Mouse (Mus musculus) small intestine, adult 2 months (tissue): ENCODE data around the gene Borcs5.

ENCODE experiments used
- CTCF ChIP-seq: fragments of 200-500 bp; IDR thresholded peaks from 2 replicates; pipeline ENCODE4 v1.5.1; 2012; ENCODE audit warnings: low read depth, mild to moderate bottlenecking, control low read depth, inconsistent platforms, low read length, moderate library complexity, mixed read lengths; ENCODE audit not compliant: insufficient replicate concordance, insufficient read length; ENCODE audit errors: extremely low read depth
- POLR2A ChIP-seq: fragments of 200-500 bp; IDR thresholded peaks from 2 replicates; pipeline ENCODE4 v1.6.1; 2012; ENCODE audit warnings: low read depth, mild to moderate bottlenecking, control low read depth, inconsistent platforms, low read length, moderate library complexity

DNA sequence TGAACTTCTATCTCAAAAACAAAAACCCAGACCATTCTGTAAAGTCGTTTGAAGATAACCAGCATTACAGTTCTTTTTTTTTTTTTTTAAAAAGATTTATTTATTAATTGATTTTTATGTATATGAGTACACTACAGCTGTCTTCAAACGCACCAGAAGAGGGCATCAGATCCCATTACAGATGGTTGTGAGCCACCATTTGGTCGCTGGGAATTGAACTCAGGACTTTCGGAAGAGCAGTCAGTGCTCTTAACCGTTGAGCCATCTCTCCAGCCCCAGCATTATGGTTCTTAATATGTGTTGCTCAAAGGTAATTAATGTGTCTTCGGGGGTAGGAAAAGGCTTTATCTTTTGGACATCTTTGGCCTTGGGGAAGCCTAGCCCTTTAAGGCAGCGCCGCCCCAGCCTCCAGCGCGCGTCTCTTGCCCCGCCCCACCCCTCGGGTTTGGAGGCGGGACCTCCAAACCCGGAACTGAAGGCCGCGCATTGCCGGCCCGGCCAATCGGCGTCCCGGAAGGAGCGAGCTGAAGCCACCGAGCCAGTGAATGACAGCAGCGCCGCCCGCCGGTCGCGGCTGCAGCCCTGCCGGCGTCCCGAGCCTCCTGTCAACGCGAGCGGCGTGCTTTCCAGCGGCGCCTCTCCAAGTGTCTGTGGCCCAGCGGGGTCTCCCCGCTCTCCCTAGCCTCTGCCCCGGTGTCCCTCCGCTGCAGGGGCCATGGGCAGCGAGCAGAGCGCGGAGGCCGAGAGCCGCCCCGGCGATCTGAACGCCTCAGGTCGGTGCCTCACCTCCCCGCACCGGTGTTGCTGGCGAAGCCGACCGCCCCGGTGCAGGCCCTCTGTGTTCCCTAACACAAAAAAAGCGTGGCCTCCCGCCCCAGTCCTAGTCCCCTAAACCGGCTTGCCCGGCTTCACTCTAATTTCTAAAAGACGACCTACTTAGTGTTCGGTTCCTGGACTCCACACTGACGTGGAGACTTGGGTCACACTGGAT is 1.5 kb downstream of the Borcs5 start:
- TF ChIP-seq CTCF = peak; percentile 59
- TF ChIP-seq POLR2A = peak; percentile 45
